Mouse (Mus musculus) heart, adult 2 months (tissue): ENCODE data around the gene Kcnc1.

Experiments used
- CTCF ChIP-seq: fragments of 200-600 bp; IDR thresholded peaks from 2 replicates; pipeline ENCODE4 v1.8.1; 2022; ENCODE audit warnings: antibody characterized with exemption, mild to moderate bottlenecking, moderate library complexity
- EP300 ChIP-seq: fragments of 200-500 bp; IDR thresholded peaks from 2 replicates; pipeline ENCODE4 v1.6.1; 2011; ENCODE audit warnings: low read depth, low read length, control low read depth; ENCODE audit not compliant: insufficient read depth
- POLR2A ChIP-seq: fragments of 200-500 bp; IDR thresholded peaks from 2 replicates; pipeline ENCODE4 v1.6.1; 2011; ENCODE audit warnings: mild to moderate bottlenecking, low read depth, low read length, control low read depth; ENCODE audit not compliant: insufficient read depth

GRCm38 (mm10) chr7:46401371-46402180 lies 5.3 kb downstream of the Kcnc1 start:
- TF ChIP-seq CTCF: no peak
- no peak for TF ChIP-seq POLR2A
- no peak for TF ChIP-seq EP300
